Mouse (Mus musculus): ENCODE measurements around the gene Pex3. TPM values are rescaled to one million over a fixed set of nuclear protein-coding genes. Genes with fewer than 3 reads are reported as not detected.
A peak's percentile ranks its signal among the peaks of the same experiment; 100 is the strongest.

Pex3 gene
- polyA plus RNA-seq, 1 experiment = 6.3 TPM

DNA sequence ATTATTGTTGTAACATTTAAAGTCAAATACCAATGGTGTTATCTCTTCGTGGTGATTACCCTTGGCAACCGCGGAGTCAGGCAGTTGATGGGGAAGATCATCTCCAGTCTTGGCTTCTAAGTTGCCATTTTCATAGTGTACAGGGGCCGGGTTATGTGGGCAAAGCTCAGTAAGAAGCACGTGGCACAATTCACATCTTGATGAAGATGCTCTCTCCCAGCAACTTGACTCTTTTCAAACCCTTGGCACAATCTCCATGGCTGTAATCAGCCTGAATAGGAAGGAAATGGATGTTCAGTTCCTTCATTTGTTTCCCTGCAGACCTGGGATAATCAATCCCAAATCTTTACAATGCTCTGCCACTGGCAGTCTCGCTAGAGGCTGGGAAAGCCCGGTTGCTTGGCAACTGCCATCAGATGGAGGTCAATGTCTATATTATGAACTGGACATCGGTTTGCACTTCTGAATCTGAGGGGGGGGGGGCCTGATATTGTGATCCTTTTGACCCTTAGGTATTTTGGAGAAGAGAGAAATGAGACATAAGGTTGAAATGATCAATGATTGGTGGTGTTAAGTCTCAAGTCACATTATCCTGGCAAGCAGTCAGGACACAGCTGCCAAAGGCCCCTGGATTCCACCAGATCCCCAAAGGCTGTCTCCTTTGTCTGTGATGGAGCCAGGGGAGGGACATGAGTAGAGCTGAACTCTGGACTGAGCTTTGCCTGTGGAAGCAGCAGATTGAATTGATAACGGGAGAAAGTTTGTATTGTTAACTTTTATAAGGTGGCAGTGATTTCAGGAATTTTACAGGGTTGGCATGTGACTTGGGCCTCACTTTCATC lies 18.0 kb upstream of the Pex3 start:
- no peaks in the 10 kb centered on the region for H3K79me2 ChIP-seq (ENCODE audit: control insufficient read depth, insufficient read depth)
- no peak overlapping the region for H3ac ChIP-seq (ENCODE audit: control insufficient read depth, insufficient read length, low read depth)
- no peak overlapping the region for H3K4me3 ChIP-seq (ENCODE audit: insufficient read depth, poor library complexity, severe bottlenecking)
- H3K36me3 ChIP-seq (ENCODE audit: control insufficient read depth, insufficient read depth) = no peaks in the 10 kb centered on the region
- H3K27me3 ChIP-seq (ENCODE audit: control insufficient read depth, insufficient read depth, insufficient read length) = no peaks in the 10 kb centered on the region
- no peak for TF ChIP-seq USF1 (IDR thresholded peaks at IDR 0.05; ENCODE audit: low read depth)
- TF ChIP-seq MYOD1 (IDR thresholded peaks at IDR 0.05; ENCODE audit: control insufficient read depth, insufficient read length, low read depth) = no peak
- TF ChIP-seq CEBPB (IDR thresholded peaks at IDR 0.05; ENCODE audit: low read depth) = no peak
- TF ChIP-seq MYOG (IDR thresholded peaks at IDR 0.05; ENCODE audit: control insufficient read depth, extremely low read depth, insufficient read length) = no peak
- TF ChIP-seq MAX (IDR thresholded peaks at IDR 0.05) = no peak
- no peak for TF ChIP-seq FOSL1 (IDR thresholded peaks at IDR 0.05; ENCODE audit: insufficient read depth, low read length, poor library complexity, severe bottlenecking)
- no peak for TF ChIP-seq CTCF (IDR thresholded peaks at IDR 0.05; ENCODE audit: control insufficient read depth, insufficient read depth, insufficient read length)
- H3K79me3 ChIP-seq (ENCODE audit: low read depth) = no peaks in the 10 kb centered on the region

GRCm38 (mm10) chr10:13569818-13570217 lies 16.9 kb upstream of the Pex3 start:
- TF ChIP-seq USF1 (IDR thresholded peaks at IDR 0.05; ENCODE audit: low read depth) = no peak
- TF ChIP-seq CTCF (IDR thresholded peaks at IDR 0.05; ENCODE audit: control insufficient read depth, insufficient read depth, insufficient read length) = no peak
- no peak for TF ChIP-seq CEBPB (IDR thresholded peaks at IDR 0.05; ENCODE audit: low read depth)
- no peak for TF ChIP-seq MYOG (IDR thresholded peaks at IDR 0.05; ENCODE audit: control insufficient read depth, extremely low read depth, insufficient read length)
- TF ChIP-seq MAX (IDR thresholded peaks at IDR 0.05) = no peak
- TF ChIP-seq MYOD1 (IDR thresholded peaks at IDR 0.05; ENCODE audit: control insufficient read depth, insufficient read length, low read depth) = no peak
- no peak for TF ChIP-seq FOSL1 (IDR thresholded peaks at IDR 0.05; ENCODE audit: insufficient read depth, low read length, poor library complexity, severe bottlenecking)
- no peak overlapping the region for H3ac ChIP-seq (ENCODE audit: control insufficient read depth, insufficient read length, low read depth)
- no peaks in the 10 kb centered on the region for H3K36me3 ChIP-seq (ENCODE audit: control insufficient read depth, insufficient read depth)
- H3K27me3 ChIP-seq (ENCODE audit: control insufficient read depth, insufficient read depth, insufficient read length) = no peaks in the 10 kb centered on the region
- H3K4me3 ChIP-seq (ENCODE audit: insufficient read depth, poor library complexity, severe bottlenecking) = no peak overlapping the region
- H3K79me2 ChIP-seq (ENCODE audit: control insufficient read depth, insufficient read depth) = no peaks in the 10 kb centered on the region
- no peaks in the 10 kb centered on the region for H3K79me3 ChIP-seq (ENCODE audit: low read depth)

- Histone ChIP-seq H3K4me3 (ENCODE audit: insufficient read depth, poor library complexity, severe bottlenecking) (no peak overlapping the region), H3K79me2 (ENCODE audit: control insufficient read depth, insufficient read depth) (no peaks in the 10 kb centered on the region), H3K27me3 (ENCODE audit: control insufficient read depth, insufficient read depth, insufficient read length) (no peaks in the 10 kb centered on the region), H3K79me3 (ENCODE audit: low read depth) (no peaks in the 10 kb centered on the region), H3ac (ENCODE audit: control insufficient read depth, insufficient read length, low read depth) (no peak overlapping the region), H3K36me3 (ENCODE audit: control insufficient read depth, insufficient read depth) (peaks cover 14% of the 10 kb centered on the region)
- TF ChIP-seq MYOD1 (IDR thresholded peaks at IDR 0.05; ENCODE audit: control insufficient read depth, insufficient read length, low read depth) = no peak
- TF ChIP-seq CEBPB (IDR thresholded peaks at IDR 0.05; ENCODE audit: low read depth) = no peak
- TF ChIP-seq CTCF (IDR thresholded peaks at IDR 0.05; ENCODE audit: control insufficient read depth, insufficient read depth, insufficient read length) = no peak
- TF ChIP-seq FOSL1 (IDR thresholded peaks at IDR 0.05; ENCODE audit: insufficient read depth, low read length, poor library complexity, severe bottlenecking) = no peak
- TF ChIP-seq USF1 (IDR thresholded peaks at IDR 0.05; ENCODE audit: low read depth) = no peak
- no peak for TF ChIP-seq MYOG (IDR thresholded peaks at IDR 0.05; ENCODE audit: control insufficient read depth, extremely low read depth, insufficient read length)
- TF ChIP-seq MAX (IDR thresholded peaks at IDR 0.05) = no peak
Measured at GRCm38 (mm10) chr10:13566393-13566792, 13.5 kb upstream of the Pex3 start.

DNA sequence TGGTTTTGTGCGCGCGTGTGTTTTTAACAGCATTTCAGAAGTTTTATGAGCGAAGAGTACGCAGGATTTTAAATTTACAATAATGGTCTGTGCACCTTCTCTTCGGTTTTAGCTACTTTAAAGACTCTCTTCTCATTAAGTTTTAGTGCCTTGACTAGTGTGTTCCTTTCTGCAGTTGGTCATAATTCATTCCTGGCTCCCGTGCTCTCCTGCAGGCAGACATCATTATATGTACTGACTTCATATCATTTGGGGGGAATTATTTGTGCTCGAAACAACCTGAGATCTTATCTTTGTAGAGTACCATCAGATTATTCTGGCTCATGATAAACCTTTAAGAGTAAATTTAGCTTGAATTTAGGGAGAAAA lies 12.1 kb upstream of the Pex3 start:
- H3K36me3 ChIP-seq (ENCODE audit: control insufficient read depth, insufficient read depth) = peaks cover 14% of the 10 kb centered on the region
- no peaks in the 10 kb centered on the region for H3K27me3 ChIP-seq (ENCODE audit: control insufficient read depth, insufficient read depth, insufficient read length)
- H3K79me3 ChIP-seq (ENCODE audit: low read depth) = no peaks in the 10 kb centered on the region
- H3K4me3 ChIP-seq (ENCODE audit: insufficient read depth, poor library complexity, severe bottlenecking) = no peak overlapping the region
- TF ChIP-seq CTCF (IDR thresholded peaks at IDR 0.05; ENCODE audit: control insufficient read depth, insufficient read depth, insufficient read length) = no peak
- TF ChIP-seq MYOG (IDR thresholded peaks at IDR 0.05; ENCODE audit: control insufficient read depth, extremely low read depth, insufficient read length) = no peak
- TF ChIP-seq CEBPB (IDR thresholded peaks at IDR 0.05; ENCODE audit: low read depth) = no peak
- TF ChIP-seq MAX (IDR thresholded peaks at IDR 0.05) = no peak
- no peak for TF ChIP-seq MYOD1 (IDR thresholded peaks at IDR 0.05; ENCODE audit: control insufficient read depth, insufficient read length, low read depth)
- TF ChIP-seq USF1 (IDR thresholded peaks at IDR 0.05; ENCODE audit: low read depth) = no peak
- no peak for TF ChIP-seq FOSL1 (IDR thresholded peaks at IDR 0.05; ENCODE audit: insufficient read depth, low read length, poor library complexity, severe bottlenecking)
- no peak overlapping the region for H3ac ChIP-seq (ENCODE audit: control insufficient read depth, insufficient read length, low read depth)
- H3K79me2 ChIP-seq (ENCODE audit: control insufficient read depth, insufficient read depth) = no peaks in the 10 kb centered on the region

DNA sequence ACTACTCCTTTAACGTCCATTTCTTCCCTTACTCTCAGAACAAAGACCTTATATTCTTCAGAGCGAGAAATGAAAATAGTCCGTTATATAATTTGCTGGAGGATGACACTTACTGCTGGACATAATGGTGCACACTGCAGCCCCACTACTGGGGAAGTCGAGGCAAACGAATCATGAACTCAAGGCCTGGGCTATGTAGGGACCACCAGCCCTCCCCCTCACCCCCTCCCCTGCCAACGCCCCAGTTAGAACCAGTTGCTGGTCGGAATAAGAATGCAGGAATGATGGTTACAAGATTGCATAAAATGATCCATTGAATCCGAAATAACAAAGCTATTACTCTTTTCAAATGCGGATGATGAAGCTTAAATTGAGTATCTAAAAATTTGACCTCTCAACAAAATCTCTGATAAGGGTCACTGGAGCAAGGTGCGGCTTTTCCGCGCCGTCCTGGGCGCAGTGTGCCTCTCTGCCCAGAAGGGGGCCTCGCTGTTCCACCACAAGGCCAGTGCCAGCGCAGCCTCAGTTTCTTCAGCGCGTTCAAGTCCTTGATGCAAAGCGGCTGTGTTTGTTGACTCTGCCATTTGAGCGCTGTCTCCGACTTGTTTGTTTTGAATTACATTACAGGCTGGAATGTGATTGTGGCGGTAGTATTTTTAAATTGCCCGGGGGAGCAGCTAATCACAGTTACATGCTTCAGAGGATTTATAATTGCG lies 11.6 kb upstream of the Pex3 start:
- Histone ChIP-seq H3K79me3 (ENCODE audit: low read depth) (no peaks in the 10 kb centered on the region), H3K4me3 (ENCODE audit: insufficient read depth, poor library complexity, severe bottlenecking) (no peak overlapping the region), H3K27me3 (ENCODE audit: control insufficient read depth, insufficient read depth, insufficient read length) (no peaks in the 10 kb centered on the region), H3ac (ENCODE audit: control insufficient read depth, insufficient read length, low read depth) (no peak overlapping the region), H3K79me2 (ENCODE audit: control insufficient read depth, insufficient read depth) (no peaks in the 10 kb centered on the region), H3K36me3 (ENCODE audit: control insufficient read depth, insufficient read depth) (peaks cover 14% of the 10 kb centered on the region)
- TF ChIP-seq CTCF (IDR thresholded peaks at IDR 0.05; ENCODE audit: control insufficient read depth, insufficient read depth, insufficient read length) (peak; percentile 94), FOSL1 (IDR thresholded peaks at IDR 0.05; ENCODE audit: insufficient read depth, low read length, poor library complexity, severe bottlenecking) (no peak), CEBPB (IDR thresholded peaks at IDR 0.05; ENCODE audit: low read depth) (no peak), MAX (IDR thresholded peaks at IDR 0.05) (no peak), MYOD1 (IDR thresholded peaks at IDR 0.05; ENCODE audit: control insufficient read depth, insufficient read length, low read depth) (no peak), MYOG (IDR thresholded peaks at IDR 0.05; ENCODE audit: control insufficient read depth, extremely low read depth, insufficient read length) (no peak), USF1 (IDR thresholded peaks at IDR 0.05; ENCODE audit: low read depth) (no peak)
